Mouse (Mus musculus) gastrocnemius, postnatal 36 days (tissue): ENCODE results near the gene Cnga4. TPM values are rescaled to one million over a fixed set of nuclear protein-coding genes. Genes with fewer than 3 reads are reported as not detected.
"Not testable (repeated sequence)": the region's sequence is repeated elsewhere in the genome, so short reads cannot be mapped to it uniquely, and the experiment has no call there.

ENCODE experiments used
- DNase-seq, 2 experiments: peaks; one replicate each; pipeline ENCODE4 v3.0.0; 2022
- intact Hi-C: fragments of 180-260 bp; cut with DNase I; formaldehyde crosslinking; loops from one replicate; pipeline ENCODE4 v1.15.1; 2025
- long read RNA-seq, 2 experiments: library from polyadenylated mRNA; stranded (forward); transcript quantifications; one replicate each; pipeline ENCODE4 v2.0.0; 2021
- total RNA-seq, 2 experiments: library from RNA; stranded (reverse); gene quantifications; 2 replicates each; pipeline ENCODE4 v1.2.3; 2021

Gene Cnga4
- not detected for total RNA-seq
- long read RNA-seq, experiment 1, result 0 reads
- long read RNA-seq, experiment 2, result 0 reads

GRCm38 (mm10) chr7:105404268-105404667, at the start of gene Cnga4:
Gene Cnga4, plus strand, starts transcription at chr7:105404568.
- intact Hi-C loops, result loop anchor here (5.0 to 10.0 kb wide), 2 partner anchors 231 to 408 kb away; partner anchors contain the start of genes Mrpl17 and Trim3

GRCm38 (mm10) chr7:105356064-105356463, 48.3 kb upstream of the Cnga4 start:
- intact Hi-C loops, DNase-seq: not testable (repeated sequence)

More at GRCm38 (mm10) chr7:105404268-105404667, at the start of gene Cnga4:
- no peak for DNase-seq

- intact Hi-C loops, DNase-seq: not testable (repeated sequence)
Observed at GRCm38 (mm10) chr7:105356487-105356886, 47.9 kb upstream of the Cnga4 start.

GRCm38 (mm10) chr7:105361713-105362112, 42.7 kb upstream of the Cnga4 start:
- intact Hi-C loops, result no loop called here
- DNase-seq, result no peak

- intact Hi-C loops, result no loop called here
- DNase-seq, result no peak
Observed at GRCm38 (mm10) chr7:105367268-105367667, 37.1 kb upstream of the Cnga4 start.

GRCm38 (mm10) chr7:105367930-105368329, 36.4 kb upstream of the Cnga4 start, which contains the start of gene Olfr692:
Gene Olfr692, plus strand, starts transcription at chr7:105368230.
- DNase-seq, result no peak
- intact Hi-C loops, result no loop called here

GRCm38 (mm10) chr7:105368521-105368920, 35.8 kb upstream of the Cnga4 start:
- DNase-seq, result no peak
- intact Hi-C loops, result no loop called here

- intact Hi-C loops, result no loop called here
- DNase-seq, result no peak
Observed at GRCm38 (mm10) chr7:105372912-105373311, 31.5 kb upstream of the Cnga4 start.

GRCm38 (mm10) chr7:105373509-105373908, 30.9 kb upstream of the Cnga4 start:
- intact Hi-C loops, result no loop called here
- DNase-seq, result no peak

- no peak for DNase-seq
- intact Hi-C loops, result no loop called here
Observed at GRCm38 (mm10) chr7:105373976-105374375, 30.4 kb upstream of the Cnga4 start.

- intact Hi-C loops, result no loop called here
- DNase-seq, result no peak
Observed at GRCm38 (mm10) chr7:105374866-105375265, 29.5 kb upstream of the Cnga4 start, which contains the start of gene Gm5901. Gene Gm5901, plus strand, starts transcription at chr7:105375038.

- intact Hi-C loops, result no loop called here
- DNase-seq, result no peak
Observed at GRCm38 (mm10) chr7:105380329-105380728, 24.0 kb upstream of the Cnga4 start.

- intact Hi-C loops, result no loop called here
- no peak for DNase-seq
Observed at GRCm38 (mm10) chr7:105387696-105388095, 16.7 kb upstream of the Cnga4 start.

- intact Hi-C loops, result no loop called here
- DNase-seq, result no peak
Observed at GRCm38 (mm10) chr7:105390236-105390635, 14.1 kb upstream of the Cnga4 start.

- intact Hi-C loops, result no loop called here
Observed at GRCm38 (mm10) chr7:105394606-105395005, 9.8 kb upstream of the Cnga4 start.

GRCm38 (mm10) chr7:105395131-105395820, 9.1 kb upstream of the Cnga4 start:
- intact Hi-C loops, result no loop called here

More at GRCm38 (mm10) chr7:105394606-105395005, 9.8 kb upstream of the Cnga4 start:
- no peak for DNase-seq

GRCm38 (mm10) chr7:105396126-105396525, 8.2 kb upstream of the Cnga4 start:
- no peak for DNase-seq
- intact Hi-C loops, result no loop called here

More at GRCm38 (mm10) chr7:105395131-105395820, 9.1 kb upstream of the Cnga4 start:
- DNase-seq, result no peak

- intact Hi-C loops, result no loop called here
- DNase-seq, result no peak
Observed at GRCm38 (mm10) chr7:105399058-105399934, 5.1 kb upstream of the Cnga4 start.

GRCm38 (mm10) chr7:105399935-105400624, 4.3 kb upstream of the Cnga4 start, which contains the start of gene Fam160a2:
Gene Fam160a2, minus strand, starts transcription at chr7:105400054.
- intact Hi-C loops, result loop anchor here (5.0 to 10.0 kb wide), 2 partner anchors 235 to 412 kb away; partner anchors contain the start of genes Mrpl17 and Trim3
- DNase-seq, result peak; percentile 99 to 100

GRCm38 (mm10) chr7:105406322-105406721, 2.0 kb downstream of the Cnga4 start:
- intact Hi-C loops, result loop anchor here (10.0 kb wide), 1 partner anchor 228 kb away; the partner anchor contains the start of gene Trim3
- no peak for DNase-seq
